Comparison of ENCODE assay signal across 13 mouse cellular contexts in the genomic region with DNA sequence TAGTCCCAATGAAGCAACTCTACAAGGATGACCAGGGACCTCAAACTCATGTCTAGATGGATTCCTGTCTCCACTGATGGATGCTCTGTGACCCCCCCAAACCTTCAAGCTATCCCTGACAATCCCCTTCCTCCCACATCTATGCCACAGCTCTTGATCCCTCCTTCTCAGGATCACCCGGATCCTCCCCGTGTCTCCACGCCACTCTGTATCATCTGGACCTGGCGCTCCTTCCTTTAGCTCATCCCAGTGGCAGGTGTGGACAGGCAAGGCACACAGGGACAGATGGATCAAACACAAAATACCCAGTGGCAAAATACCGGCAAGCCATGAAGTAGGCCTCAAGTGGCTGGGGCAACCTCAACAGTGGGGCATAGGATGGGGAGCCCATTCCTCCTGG.
DNase-seq lines count a peak whose midpoint lies in the region; ATAC-seq lines count a peak whose summit lies in the region.
"Had no signal": no experiment of that assay in that cellular context is flagged by ENCODE, and none has a peak within 500 bp of the region (broad histone marks: within the 10 kb centered on the region; RNA-seq: fewer than 3 reads in every experiment).

No protein-coding gene starts in this region.

- peak; percentile 63 for DNase-seq in cerebellum, adult 11-12 months
- peak; percentile 70 for DNase-seq in cerebellum, adult 9-10 months
- no peak for DNase-seq in cerebellum, adult 11 months
- DNase-seq in cerebellum, postnatal 10 days = peak; percentile 41 to 50
- DNase-seq in cerebellum, postnatal 36 days = no peak
- DNase-seq: B cell, adult 2 months; forebrain, postnatal 0 days had no signal

- no peak for ATAC-seq in cerebellum, adult (ENCODE audit: insufficient number of reproducible peaks, low FRiP score, low TSS enrichment)
- ATAC-seq: activated CD4-positive, CD25-positive, alpha-beta regulatory T cell, adult 4 months; CD4-positive, CD25-positive, alpha-beta regulatory T cell, adult 4 months; forebrain, embryonic 13.5 days; forebrain, embryonic 15.5 days; forebrain, postnatal 0 days; Patski had no signal

Comparison
In these comparisons a context has a peak if more than half of its experiments do, and no peak if none do; other contexts are left out.
1. DNase-seq: peak in cerebellum, adult 11-12 months (single experiment), cerebellum, adult 9-10 months (single experiment) and cerebellum, postnatal 10 days (2 of 2); none in cerebellum, adult 11 months (single experiment) and cerebellum, postnatal 36 days (0 of 2).